Mouse (Mus musculus) left cerebral cortex, postnatal 25 days (tissue): ENCODE data around the gene Tmem54. TPM values are rescaled to one million over a fixed set of nuclear protein-coding genes. Genes with fewer than 3 reads are reported as not detected.

Source experiments
- DNase-seq, 2 experiments: peaks; one replicate each; pipeline ENCODE4 v3.0.0; 2022; ENCODE audit warnings: low spot score in 2 of 2, mixed read lengths in 1 of 2
- intact Hi-C: fragments of 180-260 bp; cut with DNase I; formaldehyde crosslinking; loops from one replicate; pipeline ENCODE4 v1.15.1; 2025
- total RNA-seq, 2 experiments: library from RNA; stranded (reverse); gene quantifications; 2 replicates each; pipeline ENCODE4 v1.2.3; 2021

The Tmem54 gene
- total RNA-seq, 2 experiments from 2014 or later: not detected

DNA sequence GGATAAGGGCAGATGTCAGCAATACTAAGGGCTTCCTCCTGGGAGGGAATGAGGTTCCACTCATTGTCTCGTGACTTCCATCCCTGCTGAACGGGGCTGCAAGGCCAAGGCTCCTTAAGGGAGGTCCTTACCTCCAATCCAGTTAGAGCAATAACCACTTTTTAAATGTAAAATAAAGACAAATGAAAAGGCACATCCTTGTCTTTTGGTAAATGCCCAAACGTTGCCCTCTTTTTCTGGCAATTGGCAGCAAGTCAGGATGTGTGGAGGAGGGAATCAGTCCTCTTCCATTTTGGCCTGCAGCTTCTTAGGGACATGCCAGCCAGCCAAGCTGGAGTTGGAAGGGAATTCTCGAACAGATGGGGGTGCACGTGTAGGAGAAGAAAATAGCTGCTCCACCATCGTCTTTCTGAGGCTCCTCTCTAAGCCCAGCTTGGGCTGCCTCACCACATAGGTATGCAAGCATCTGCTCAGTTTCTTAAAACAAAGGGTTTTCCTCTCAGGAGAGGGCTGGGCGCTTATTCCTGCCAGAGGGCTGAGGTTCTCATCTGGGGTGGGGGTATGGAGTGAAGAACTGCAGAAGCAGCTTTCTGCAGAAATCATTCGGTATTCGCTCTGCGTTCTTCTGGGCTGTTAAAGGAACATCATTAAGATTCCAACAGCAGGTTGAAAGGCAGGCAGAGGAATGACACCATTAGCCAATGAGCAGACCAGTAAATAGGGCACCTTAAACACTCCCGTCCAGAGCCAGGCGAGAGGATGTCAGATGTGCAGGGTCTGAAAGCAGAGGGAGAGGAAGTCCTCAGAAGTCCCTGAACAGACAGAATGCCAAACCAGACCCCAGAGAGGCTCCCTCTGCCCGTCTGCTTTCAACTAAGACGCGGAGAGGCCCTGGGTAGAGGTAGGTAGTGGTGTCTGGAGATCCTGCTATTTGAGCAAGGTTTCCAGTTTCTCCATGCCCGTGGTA lies 39.3 kb downstream of the Tmem54 start:
- peak; percentile 85 to 98 for DNase-seq

DNA sequence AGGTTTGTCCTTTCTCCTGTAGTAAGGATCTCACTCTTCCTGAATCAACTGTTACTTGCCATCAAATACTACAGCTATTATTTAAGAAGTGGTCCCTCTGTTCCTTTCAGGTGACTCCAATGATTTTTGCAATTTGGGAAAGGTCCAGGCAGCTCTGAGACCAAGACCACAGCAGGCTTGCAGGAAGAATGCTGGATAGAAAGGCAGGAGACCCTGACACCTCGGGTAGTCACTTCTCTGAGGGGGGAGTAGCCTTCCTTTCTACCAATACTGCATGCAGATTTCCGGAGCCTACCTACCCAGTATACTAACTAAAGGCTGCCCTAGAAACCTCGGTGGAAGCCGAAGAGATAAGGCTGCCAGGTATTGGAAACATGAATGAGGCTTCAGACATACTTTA lies 40.1 kb downstream of the Tmem54 start:
- intact Hi-C loops: loop anchor here (2.0 kb wide), 1 partner anchor 23 kb away; the partner anchor contains the start of gene Hpca
- no peak for DNase-seq

More for the DNA sequence above, 39.3 kb downstream of the Tmem54 start:
- intact Hi-C loops: loop anchor here (2.0 kb wide), 1 partner anchor 22 kb away; the partner anchor contains the start of gene Hpca

DNA sequence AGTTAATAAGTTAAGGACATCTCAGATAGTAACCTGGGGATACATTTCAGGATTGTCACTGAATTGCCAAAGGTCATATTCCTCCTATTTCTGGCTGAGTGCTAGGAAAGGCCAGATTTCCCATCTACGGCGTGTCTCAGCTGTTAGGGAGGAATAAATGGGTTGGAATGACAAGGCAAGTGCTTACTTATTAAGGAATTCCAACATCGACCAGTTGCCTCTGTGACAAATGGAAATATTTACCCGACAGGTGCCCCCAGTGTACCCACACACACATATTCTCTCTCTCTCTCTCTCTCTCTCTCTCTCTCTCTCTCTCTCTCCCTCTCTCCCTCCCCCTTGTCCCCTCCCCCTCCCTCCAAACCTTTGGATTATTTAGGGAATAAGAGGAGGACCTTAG lies 40.6 kb downstream of the Tmem54 start:
- intact Hi-C loops: loop anchor here (2.0 kb wide), 1 partner anchor 23 kb away; the partner anchor contains the start of gene Hpca

DNA sequence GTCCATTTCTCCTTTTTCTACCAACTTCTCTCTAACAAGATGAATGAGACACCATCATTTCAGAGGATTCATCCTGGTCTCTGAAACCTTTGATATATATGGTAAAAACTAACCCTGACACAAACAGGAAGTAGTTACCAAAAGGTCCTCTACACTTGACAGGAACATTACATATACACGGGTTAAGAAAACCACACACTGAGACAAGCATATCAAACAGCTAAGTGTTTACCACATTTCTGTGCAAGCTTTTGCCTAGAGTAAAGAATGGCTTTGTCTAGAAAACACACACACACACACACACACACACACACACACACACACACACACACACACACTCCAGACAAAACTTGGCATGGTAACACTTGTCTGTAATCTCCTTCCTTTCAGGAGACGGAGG lies 41.0 kb downstream of the Tmem54 start:
- no peak for DNase-seq
- intact Hi-C loops: no loop called here

More for the DNA sequence above, 40.6 kb downstream of the Tmem54 start:
- no peak for DNase-seq

DNA sequence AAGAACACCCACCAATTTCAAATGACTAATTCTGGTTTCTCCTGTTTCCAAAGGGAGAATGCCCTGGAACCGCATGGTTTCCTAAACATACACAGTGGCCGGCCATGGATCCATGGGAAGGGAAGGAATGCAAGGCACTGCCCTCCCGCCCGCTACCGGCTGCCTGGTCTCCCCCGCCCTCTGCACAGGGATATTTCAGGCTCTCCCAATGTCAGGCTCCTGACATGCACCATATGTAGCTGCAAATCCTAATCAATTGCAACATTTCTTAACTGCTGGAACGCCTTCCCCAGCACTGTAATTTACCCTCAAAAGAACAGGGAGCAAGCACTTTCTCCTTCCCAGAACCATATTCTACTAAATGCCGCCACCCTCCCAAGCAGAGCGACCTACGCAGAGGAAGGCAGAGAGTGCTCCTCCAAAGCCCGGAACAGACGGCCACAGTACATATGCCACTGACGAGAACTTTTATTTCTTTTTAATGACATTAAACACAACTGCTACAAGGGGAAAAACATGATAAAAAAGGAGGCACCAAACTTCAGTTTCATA lies 42.3 kb downstream of the Tmem54 start:
- no peak for DNase-seq
- intact Hi-C loops: no loop called here

DNA sequence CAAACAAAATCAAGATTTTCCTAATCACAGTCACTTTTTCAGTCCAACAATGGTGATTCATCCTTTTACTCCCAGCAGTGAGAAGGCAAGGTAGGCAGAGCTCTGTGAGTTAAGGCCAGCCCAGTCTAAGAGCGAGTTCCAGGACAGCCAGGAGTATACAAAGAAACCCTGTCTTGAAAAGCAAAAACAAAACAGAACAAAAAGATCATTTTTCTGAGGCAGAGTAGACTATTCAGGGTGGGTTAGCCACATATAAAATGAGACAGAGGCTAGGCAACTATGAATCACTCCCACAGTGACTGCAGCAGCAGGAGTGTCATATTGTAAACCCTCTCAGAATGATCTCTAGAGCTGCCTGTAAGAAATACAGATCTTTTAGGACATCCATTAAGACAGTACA lies 44.0 kb downstream of the Tmem54 start:
- intact Hi-C loops: no loop called here
- no peak for DNase-seq

DNA sequence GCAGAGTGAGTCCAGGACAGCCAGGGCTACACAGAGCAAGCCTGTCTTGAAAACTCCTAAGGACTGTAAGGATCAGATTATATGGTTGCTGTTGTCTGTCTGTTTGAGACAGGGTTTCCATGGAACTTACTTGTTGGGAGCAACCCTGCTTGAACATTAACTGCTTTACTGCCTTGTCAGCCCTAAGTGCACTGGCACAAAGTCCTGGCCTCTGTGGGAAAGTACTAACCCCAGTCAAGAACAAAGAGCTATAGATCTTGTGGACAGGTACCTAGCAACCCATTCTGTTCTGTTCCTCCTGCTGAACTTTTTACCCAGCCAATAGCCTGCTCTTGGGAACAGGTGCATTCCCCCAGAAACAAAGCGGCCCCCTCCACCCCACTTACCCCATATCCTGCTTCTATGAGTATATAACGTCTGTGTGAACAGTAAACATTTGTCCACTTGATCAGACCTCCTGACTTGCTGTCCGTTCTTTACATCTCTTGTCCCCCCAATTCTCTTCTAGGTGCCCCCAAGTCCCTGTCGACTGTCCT lies 46.0 kb downstream of the Tmem54 start:
- DNase-seq: no peak
- intact Hi-C loops: no loop called here

DNA sequence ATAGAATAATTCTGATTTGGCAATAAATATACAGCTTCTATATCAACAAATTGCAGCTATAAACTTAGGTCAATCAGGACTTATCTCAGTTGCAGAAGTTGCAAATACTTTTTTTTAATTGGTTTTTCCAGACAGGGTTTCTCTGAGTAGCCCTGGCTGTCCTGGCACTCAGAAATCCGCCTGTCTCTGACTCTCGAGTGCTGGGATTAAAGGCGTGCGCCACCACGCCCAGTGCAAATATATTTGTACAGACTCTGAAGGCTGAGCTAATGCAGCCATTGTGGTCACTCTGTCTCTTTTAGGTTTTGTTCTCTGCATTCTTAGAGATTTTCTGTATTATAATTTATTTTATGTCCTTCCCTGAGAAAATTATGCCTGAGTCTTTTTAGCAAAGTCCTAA lies 52.2 kb downstream of the Tmem54 start:
- intact Hi-C loops: no loop called here
- no peak for DNase-seq

DNA sequence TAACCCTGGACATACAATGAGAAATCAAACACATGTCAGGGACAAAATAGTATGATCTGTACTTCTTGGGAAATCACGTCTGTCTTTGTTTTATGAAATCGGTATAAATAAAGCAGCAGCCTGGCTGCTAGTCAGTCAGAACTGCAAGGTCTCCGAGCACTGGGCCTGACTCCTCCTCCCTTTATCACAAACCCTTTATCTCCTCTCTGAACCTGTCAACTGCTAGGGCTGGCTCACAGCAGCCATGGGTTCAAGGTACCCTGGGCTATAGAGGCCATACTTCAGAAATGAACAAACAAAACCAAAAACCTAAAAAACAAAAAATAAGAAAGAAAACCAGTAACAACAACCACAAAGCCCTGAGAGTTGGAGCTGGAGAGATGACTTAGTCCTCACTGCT lies 53.2 kb downstream of the Tmem54 start:
- no peak for DNase-seq
- intact Hi-C loops: no loop called here

DNA sequence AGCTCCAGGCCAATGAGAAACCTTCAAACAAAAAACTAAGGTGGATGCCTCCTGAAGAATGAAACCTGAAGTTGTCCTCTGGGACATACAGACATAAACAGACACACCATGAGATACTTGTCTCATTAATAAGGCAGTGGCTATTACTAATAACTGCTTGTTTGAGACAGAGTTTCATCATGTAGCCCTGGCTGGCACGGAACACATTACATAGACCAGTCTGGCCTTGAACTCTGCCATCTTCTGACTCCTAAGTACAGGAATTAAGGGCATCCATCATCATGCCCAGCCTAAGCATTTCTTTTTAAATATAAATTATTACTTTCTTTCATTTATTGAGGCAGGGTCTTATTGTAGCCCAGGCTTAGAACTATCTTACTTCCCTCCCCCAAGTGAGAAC lies 55.7 kb downstream of the Tmem54 start:
- DNase-seq: no peak
- intact Hi-C loops: no loop called here

Other genes with a start within 250 kb of the Tmem54 start
- gene Trim62, start 222.0 kb upstream of the Tmem54 start, total RNA-seq: 10 to 100 TPM; 17.2 to 20.4 TPM
- 10 to 100 TPM; 48.8 to 51.4 TPM for gene Azin2, start 143.1 kb upstream of the Tmem54 start, total RNA-seq
- 10 to 100 TPM; 24.8 to 26.5 TPM for gene Ak2, start 113.6 kb upstream of the Tmem54 start, total RNA-seq
- 10 to 100 TPM; 58.7 TPM for gene Rnf19b, start 47.3 kb upstream of the Tmem54 start, total RNA-seq
- gene Hpca, start 16.5 kb downstream of the Tmem54 start, total RNA-seq: 100 to 1,000 TPM; 621 to 724 TPM
- 10 to 100 TPM; 56.2 to 63.4 TPM for gene Fndc5, start 31.5 kb downstream of the Tmem54 start, total RNA-seq
- gene S100pbp, start 84.2 kb downstream of the Tmem54 start, total RNA-seq: 10 to 100 TPM; 37.8 to 41.2 TPM
- gene Yars, start 84.2 kb downstream of the Tmem54 start, total RNA-seq: 10 to 100 TPM; 85.3 to 96.2 TPM
- gene C77080, start 155.9 kb downstream of the Tmem54 start, total RNA-seq: 10 to 100 TPM; 19.5 to 28.2 TPM
- 1 to 10 TPM; 1.4 to 1.6 TPM for gene Sync, start 182.1 kb downstream of the Tmem54 start, total RNA-seq
- 100 to 1,000 TPM; 121 to 127 TPM for gene Rbbp4, start 229.8 kb downstream of the Tmem54 start, total RNA-seq
- gene Zbtb8os, start 230.1 kb downstream of the Tmem54 start, total RNA-seq: 10 to 100 TPM; 23.8 to 26.4 TPM